Mouse (Mus musculus): ENCODE data around the gene Pdx1.

GRCm38 (mm10) chr5:147272808-147273345 is 3.1 kb downstream of the Pdx1 start:
- no peak for TF ChIP-seq CTCF (IDR thresholded peaks at IDR 0.05; ENCODE audit: low read depth, low read length)
- TF ChIP-seq GATA2 (IDR thresholded peaks at IDR 0.05; ENCODE audit: borderline replicate concordance, low read depth, low read length): no peak
- no peak for TF ChIP-seq GATA1 (IDR thresholded peaks at IDR 0.05; ENCODE audit: borderline replicate concordance, low read length)
- TF ChIP-seq TAL1 (conservative IDR thresholded peaks at IDR 0.05; ENCODE audit: low read depth, low read length): no peak
- no peak for TF ChIP-seq POLR2AphosphoS5 (IDR thresholded peaks at IDR 0.05; ENCODE audit: insufficient replicate concordance, low read depth, low read length)
